Mouse (Mus musculus) kidney, postnatal 36 days (tissue): ENCODE measurements around the gene Fxyd4.

Experiments
- DNase-seq, 2 experiments: peaks; one replicate each; pipeline ENCODE4 v3.0.0; 2021 to 2022; ENCODE audit warnings: mixed read lengths in 2 of 2

The Fxyd4 gene

GRCm38 (mm10) chr6:117890257-117890656 lies 47.2 kb downstream of the Fxyd4 start:
- no peak for DNase-seq

DNA sequence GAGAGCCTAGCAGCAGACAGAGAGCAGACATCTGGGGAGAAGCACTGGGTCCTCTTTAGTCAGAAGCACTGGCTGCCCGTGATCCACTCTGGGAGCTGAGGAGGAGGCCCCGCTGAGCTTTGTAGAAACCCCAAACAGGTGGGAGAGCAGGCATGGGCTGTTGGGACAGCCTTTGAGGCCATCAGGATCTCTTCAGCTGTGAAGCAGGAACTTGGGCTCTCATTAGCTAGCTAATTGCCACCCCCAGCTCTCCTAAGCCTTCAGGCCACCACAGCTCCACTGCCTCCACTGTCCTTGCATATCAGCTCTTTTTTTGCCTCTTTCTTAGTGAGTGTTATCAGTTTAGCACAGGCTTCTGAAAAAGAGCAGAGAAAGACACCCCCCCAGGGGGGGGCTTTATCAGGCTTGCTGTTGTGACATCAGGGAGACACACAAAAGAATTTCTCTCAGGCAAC lies 48.8 kb downstream of the Fxyd4 start:
- DNase-seq = no peak

GRCm38 (mm10) chr6:117888032-117888431 lies 49.5 kb downstream of the Fxyd4 start:
- DNase-seq = no peak

DNA sequence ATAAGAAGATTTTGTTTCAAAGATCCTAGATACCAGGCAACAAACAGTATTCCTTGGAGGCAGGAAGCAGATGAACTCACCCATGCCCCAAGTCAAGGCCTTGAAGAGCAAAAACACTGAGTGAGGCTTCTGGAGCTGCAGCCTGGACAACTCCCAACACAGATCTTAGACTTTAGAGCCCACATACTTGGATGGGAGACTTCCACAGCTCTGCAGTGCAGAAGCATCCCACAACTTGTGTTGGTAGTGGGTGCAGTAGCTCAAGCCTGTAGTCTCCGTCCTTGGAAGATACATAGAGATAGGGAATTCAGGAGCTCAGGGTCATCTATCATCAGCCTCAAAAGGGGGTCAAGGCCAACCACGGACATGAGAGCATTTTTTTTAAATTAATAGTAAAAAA lies 51.5 kb downstream of the Fxyd4 start:
- DNase-seq = no peak
